Mouse (Mus musculus): ENCODE results near the gene Abca13.

DNA sequence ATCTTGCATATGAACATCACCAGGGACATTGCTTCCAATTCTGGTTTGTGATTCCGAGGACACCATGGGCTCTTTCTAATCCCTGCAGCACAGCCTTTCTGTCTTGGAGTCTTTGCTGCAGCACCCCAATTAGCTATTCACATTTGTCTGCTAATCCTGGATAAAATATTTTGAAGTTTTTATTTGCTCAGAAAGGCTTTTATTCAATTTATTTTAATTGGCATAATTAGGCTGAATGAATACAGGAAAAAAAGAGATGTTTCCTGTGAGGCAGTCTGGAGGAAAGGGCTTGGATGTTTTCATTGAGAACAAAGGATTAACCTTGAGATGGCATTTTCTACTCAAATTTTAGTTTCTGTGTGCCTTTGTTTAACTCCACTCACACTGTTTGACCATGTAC is 428.2 kb downstream of the Abca13 start:
- TF ChIP-seq POLR2A (IDR thresholded peaks at IDR 0.05; ENCODE audit: control insufficient read depth, extremely low read depth, insufficient read depth, low read length, poor library complexity) (no peak), CTCF (IDR thresholded peaks at IDR 0.05; ENCODE audit: borderline replicate concordance, control insufficient read depth, extremely low read depth, insufficient read depth, low read length, poor library complexity) (no peak)

All from thymus, adult 2 months (tissue).